Mouse (Mus musculus) spleen, postnatal 4 days (tissue): ENCODE data around the gene Zfp853.
A peak's percentile ranks its signal among the peaks of the same experiment; 100 is the strongest.

Source experiments
- DNase-seq, 2 experiments: peaks; one replicate each; pipeline ENCODE4 v3.0.0; 2022; ENCODE audit warnings: low spot score in 2 of 2

Zfp853 gene

DNA sequence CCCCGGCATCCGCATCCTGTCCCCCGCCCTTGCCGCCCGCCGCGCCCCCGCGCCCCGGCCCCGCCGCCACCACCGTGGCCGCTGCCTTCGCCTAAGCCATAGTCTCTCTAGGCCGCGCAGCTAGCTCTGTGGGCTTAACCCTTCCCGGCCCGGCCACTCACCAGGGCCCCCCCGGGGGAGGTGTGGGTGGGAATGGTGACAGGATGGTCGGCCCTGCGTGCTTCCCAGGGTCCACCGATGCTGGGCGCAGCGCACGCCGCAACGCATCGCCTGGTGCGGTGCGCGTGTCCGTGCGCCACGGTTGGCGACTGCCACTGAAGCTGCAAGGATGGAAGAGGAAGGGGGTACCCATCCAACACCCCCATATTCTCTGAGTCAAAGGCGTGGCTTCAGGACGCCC is at the start of gene Zfp853:
Gene Zfp853, minus strand, starts transcription at position 220 of the 400 bp plus-strand sequence.
- no peak for DNase-seq

GRCm38 (mm10) chr5:143339603-143340002 is 46.2 kb upstream of the Zfp853 start:
- no peak for DNase-seq

- DNase-seq, result no peak
These were observed 43.1 kb upstream of the Zfp853 start for GRCm38 (mm10) chr5:143336559-143336958.

GRCm38 (mm10) chr5:143335089-143335460 is 41.7 kb upstream of the Zfp853 start:
- no peak for DNase-seq

GRCm38 (mm10) chr5:143334418-143335088 is 41.1 kb upstream of the Zfp853 start:
- DNase-seq, result no peak

- peak; percentile 68 to 88 for DNase-seq
These were observed 40.4 kb upstream of the Zfp853 start for GRCm38 (mm10) chr5:143333872-143334271.

DNA sequence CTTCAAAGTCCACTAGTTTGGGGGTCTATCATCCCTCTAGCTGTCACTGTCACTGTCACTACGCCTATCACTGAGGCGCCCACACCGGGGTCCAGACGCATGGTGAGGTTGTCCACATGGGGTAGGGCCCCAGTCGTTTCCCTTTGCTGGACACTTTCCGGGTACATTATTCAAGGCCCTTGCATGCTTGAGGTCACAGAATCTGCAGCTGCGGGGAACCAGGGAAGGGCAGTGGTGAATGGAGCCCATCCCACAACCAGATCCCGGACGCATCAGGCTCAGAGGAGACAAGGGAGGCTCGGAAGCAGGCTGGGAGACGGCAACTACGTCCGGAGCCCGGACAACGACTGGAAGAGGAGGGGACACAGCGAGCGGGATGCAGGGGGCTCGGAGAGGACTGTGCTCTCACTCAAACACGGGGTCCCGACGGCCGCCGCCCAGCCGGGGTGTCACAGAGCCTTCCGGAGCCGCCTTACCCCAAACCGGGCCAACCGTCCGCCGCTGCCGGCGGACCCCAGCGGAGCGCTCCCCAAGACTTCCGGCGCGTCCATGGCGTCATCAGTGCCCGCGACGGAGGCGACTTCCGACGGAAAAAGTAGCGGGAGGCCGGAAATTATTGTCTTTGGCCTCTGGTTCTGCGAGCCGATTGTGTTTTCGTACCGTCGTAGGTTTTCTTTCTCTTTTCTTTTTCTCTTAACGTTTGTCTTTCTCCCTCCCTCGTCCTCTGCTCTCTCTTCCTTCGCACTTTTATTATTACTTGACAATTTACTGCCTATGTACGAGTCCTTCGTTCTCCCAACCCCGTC is 35.5 kb upstream of the Zfp853 start, which contains the start of gene Zdhhc4:
Gene Zdhhc4, minus strand, starts transcription at position 567 of the 806 bp plus-strand sequence.
- DNase-seq, result peak; percentile 87 to 94

GRCm38 (mm10) chr5:143317288-143317610 is 23.8 kb upstream of the Zfp853 start:
- DNase-seq, result no peak

GRCm38 (mm10) chr5:143316605-143317287 is 23.3 kb upstream of the Zfp853 start:
- no peak for DNase-seq

GRCm38 (mm10) chr5:143315514-143315888 is 22.1 kb upstream of the Zfp853 start:
- no peak for DNase-seq

GRCm38 (mm10) chr5:143314730-143315513 is 21.5 kb upstream of the Zfp853 start, which contains the start of gene E130309D02Rik:
Gene E130309D02Rik (minus strand): TSS chr5:143315360.
- peak; percentile 94 to 99 for DNase-seq

GRCm38 (mm10) chr5:143314183-143314729 is 20.8 kb upstream of the Zfp853 start:
- no peak for DNase-seq

DNA sequence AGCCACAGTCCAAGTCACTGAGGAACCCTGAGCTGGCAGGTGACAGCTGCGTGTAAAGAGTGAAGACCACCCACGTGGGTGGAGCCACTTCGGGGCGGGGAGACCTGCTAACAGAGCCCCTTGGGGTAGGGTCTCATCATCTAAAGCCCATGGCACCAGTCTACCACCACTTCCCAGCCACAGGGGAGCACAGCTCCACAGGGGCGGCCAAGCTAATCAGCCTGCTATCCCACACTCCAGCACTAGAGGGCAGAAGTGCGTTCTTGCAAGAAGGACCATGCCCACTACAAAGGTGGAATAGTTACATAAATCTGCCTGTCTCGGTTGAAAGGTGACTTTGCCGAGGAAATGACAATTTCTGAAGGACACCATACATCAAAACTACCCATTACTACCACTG is 18.5 kb upstream of the Zfp853 start:
- DNase-seq, result peak; percentile 87 to 96

GRCm38 (mm10) chr5:143309916-143310315 is 16.5 kb upstream of the Zfp853 start:
- no peak for DNase-seq

- DNase-seq, result no peak
These were observed 15.4 kb upstream of the Zfp853 start for GRCm38 (mm10) chr5:143308825-143309224.

GRCm38 (mm10) chr5:143304251-143304650 is 10.8 kb upstream of the Zfp853 start:
- no peak for DNase-seq

- no peak for DNase-seq
These were observed 7.9 kb upstream of the Zfp853 start for GRCm38 (mm10) chr5:143301296-143301695.

GRCm38 (mm10) chr5:143299686-143300085 is 6.3 kb upstream of the Zfp853 start:
- DNase-seq, result peak; percentile 60 to 86

- no peak for DNase-seq
These were observed 5.0 kb upstream of the Zfp853 start for GRCm38 (mm10) chr5:143298391-143298790.

- no peak for DNase-seq
These were observed 4.6 kb upstream of the Zfp853 start for GRCm38 (mm10) chr5:143297986-143298385.

- DNase-seq, result no peak
These were observed 1.9 kb upstream of the Zfp853 start for GRCm38 (mm10) chr5:143295330-143295729.
